Mouse (Mus musculus): ENCODE results near the gene Rps6kb2. TPM values are rescaled to one million over a fixed set of nuclear protein-coding genes. Genes with fewer than 3 reads are reported as not detected.

Gene Rps6kb2
- total RNA-seq, 2 experiments from 2014 or later: 24.8 to 27.8 TPM

DNA sequence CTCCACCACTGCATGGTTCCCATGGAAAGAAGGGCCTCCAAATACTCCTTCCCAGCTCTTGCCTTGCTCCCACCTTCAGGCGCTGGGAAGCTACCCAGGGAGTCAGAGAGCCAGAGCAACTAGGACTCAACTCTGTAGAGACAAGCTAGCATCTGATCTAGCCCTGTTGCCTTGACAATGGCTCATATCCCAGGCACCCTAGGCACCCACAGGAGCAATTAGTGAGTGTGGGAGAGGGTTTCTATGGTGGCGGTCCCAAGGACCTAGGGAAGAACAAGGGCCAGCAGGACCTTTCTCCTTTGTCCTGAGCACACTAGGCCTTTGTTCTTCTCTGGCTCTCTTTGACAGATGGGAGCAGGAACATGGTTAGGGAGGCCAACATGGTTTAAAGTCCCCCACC is 20.5 kb upstream of the Rps6kb2 start:
- peak overlapping the region; percentile 28; the same call in 1 of the 2 replicates for H3K27ac ChIP-seq
- H3K4me3 ChIP-seq: no peak overlapping the region
- no peak for DNase-seq
- no peak for TF ChIP-seq CTCF (IDR thresholded peaks at IDR 0.05)
- intact Hi-C loops (cut with DNase I): no loop called here

DNA sequence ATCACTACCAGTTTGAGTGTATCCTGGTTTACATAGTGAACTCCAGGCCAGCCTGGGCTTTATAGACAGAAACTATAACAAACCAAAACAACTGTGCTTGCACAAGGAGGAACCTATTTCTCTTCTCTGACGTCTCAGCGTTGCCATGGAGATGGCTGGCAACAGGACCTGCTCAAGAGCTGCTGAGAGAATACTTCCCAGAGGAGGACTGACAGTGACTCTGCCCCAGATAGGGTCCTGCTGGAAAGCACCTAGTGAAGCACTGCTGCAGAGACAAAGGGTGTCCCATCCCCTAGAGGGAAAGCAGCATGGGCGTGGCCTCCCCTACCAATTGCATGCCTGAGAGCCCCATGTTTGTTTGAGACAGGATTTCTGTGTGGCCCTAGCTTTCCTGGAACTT is 18.7 kb upstream of the Rps6kb2 start:
- peak; percentile 54 for DNase-seq
- peak overlapping the region; percentile 35; the same call in 1 of the 2 replicates for H3K27ac ChIP-seq
- TF ChIP-seq CTCF (IDR thresholded peaks at IDR 0.05): no peak
- no peak overlapping the region for H3K4me3 ChIP-seq
- intact Hi-C loops (cut with DNase I): no loop called here

DNA sequence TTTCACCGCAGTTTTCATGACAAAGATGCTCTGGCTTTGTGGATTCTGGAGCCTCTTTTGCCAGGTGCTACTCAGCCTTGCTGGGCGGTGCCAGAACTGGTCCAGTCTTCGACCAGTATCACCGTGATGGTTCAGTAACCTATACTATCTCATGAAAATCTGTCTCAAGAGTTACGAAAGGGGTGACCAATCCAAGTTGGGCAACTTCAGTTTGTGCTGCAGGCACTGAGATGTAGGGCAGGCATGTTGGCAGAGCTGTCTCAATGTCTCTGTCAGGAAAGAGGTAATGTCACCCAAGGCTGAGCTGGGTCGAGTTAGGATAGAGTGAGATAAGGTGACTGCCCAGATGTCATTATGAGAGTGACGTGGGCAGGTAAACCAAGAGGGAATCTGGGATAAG is 17.3 kb upstream of the Rps6kb2 start:
- no peak for TF ChIP-seq CTCF (IDR thresholded peaks at IDR 0.05)
- peak overlapping the region; percentile 24; the same call in 1 of the 2 replicates for H3K27ac ChIP-seq
- no peak overlapping the region for H3K4me3 ChIP-seq
- DNase-seq: no peak
- intact Hi-C loops (cut with DNase I): no loop called here

DNA sequence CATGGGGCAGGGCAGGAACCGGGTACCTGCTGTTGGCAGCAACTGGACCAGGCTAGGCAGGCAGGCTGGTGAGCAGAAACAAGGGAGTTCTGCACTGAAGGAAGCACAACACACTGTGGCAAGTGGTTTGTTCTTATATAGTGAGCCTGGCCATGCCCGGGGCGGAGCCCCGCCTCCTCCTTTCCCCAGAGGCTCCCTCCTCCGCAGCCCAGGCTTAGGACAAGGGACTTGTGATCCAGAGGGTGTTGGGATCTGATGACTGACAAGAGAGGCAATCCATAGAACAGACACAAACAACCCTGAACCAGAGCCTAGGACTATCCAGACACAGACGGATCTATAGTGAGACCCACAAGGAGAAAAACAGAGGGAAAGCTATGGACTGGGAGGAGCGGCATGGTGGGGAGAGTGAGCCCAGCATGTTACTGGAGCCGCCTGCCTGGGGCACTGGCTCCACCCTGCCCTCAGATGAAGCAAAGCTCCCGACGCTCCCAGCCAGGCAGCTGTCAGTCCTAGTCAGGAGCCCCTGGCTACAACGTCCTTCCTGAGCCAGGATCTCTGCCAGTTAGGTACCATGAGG is 12.3 kb upstream of the Rps6kb2 start, which contains the start of gene Carns1:
TSS of gene Carns1 (minus strand) at position 112 of the 580 bp plus-strand sequence.
- peak within 1 kb of the TSS; percentile 74 for H3K4me3 ChIP-seq
- DNase-seq: peak; percentile 82
- no peak for TF ChIP-seq CTCF (IDR thresholded peaks at IDR 0.05)
- intact Hi-C loops (cut with DNase I): no loop called here
- peak within 1 kb of the TSS; percentile 98 for H3K27ac ChIP-seq

DNA sequence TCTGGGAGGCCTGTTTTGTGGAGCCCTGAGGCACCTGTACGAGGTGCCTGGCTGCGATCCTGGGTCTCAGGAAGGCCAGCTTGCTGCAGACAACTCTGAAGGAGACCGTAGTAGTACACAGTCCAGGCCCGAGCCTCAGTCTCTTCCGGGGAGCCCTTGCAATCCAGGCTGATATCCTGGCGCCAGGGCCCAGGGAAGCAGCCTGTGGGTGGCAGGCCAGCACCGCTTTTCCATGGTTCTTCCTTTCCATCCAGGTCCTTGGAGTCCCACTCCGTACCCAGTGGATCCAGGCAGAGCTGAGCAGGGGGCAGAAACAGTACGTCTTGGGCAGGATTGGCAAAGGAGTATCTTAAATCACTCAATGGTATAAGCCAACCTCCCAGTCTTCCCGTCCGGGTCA is 9.8 kb upstream of the Rps6kb2 start:
- H3K27ac ChIP-seq: peak overlapping the region; percentile 98
- intact Hi-C loops (cut with DNase I): no loop called here
- DNase-seq: peak; percentile 51
- peak; percentile 26; the same call in 1 of the 2 replicates for TF ChIP-seq CTCF (IDR thresholded peaks at IDR 0.05)
- peak overlapping the region; percentile 34 for H3K4me3 ChIP-seq

DNA sequence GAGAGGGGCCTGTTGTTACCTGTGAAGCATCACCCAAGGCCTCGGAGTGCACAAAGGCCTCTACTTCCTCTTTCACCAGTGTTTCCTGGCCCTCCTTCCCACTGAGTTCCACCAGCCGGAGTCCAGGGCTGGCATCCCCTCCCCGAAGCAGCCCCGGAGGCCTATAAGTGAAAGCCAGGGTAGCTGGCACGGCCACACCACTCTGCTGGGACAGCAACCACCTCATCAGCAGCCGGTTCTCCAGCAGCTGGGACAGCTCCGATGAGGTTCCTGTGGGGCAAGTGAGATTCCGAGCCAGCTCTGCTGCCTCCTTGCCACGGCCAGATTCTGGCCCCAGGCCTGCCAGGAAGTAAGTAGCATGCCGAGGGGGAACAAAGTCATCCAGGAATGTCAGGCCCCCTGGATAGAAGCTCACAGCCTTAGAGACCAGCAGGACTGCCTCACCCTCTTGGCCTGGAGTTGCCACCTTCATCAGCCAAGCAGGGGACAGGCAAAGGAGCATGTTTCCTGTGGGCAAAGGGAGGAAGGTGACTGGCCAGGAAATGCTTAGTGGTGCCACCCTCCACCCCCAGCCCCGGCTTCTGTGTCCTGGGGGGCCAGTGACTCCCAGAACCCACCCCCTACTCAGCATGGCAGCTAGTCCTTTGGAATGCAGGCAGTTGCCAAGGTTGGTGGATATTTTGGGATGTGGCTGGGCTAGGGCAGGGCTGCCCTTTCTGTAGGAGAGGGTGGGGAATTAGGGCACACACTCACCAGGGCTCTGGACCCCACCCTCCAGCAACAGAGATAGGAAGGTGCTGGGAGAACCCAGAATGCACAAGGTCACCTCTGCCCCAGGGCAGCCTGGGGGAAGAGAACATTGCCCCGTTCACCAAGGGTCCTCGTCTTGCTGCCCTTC is 8.5 kb upstream of the Rps6kb2 start:
- Histone ChIP-seq H3K27ac (peak overlapping the region; percentile 98), H3K4me3 (peak overlapping the region; percentile 79)
- intact Hi-C loops (cut with DNase I): loop anchor here (2.0 kb wide), 1 partner anchor 57 kb away; no protein-coding TSS in a partner anchor
- TF ChIP-seq CTCF (IDR thresholded peaks at IDR 0.05): no peak
- DNase-seq: peak; percentile 84

DNA sequence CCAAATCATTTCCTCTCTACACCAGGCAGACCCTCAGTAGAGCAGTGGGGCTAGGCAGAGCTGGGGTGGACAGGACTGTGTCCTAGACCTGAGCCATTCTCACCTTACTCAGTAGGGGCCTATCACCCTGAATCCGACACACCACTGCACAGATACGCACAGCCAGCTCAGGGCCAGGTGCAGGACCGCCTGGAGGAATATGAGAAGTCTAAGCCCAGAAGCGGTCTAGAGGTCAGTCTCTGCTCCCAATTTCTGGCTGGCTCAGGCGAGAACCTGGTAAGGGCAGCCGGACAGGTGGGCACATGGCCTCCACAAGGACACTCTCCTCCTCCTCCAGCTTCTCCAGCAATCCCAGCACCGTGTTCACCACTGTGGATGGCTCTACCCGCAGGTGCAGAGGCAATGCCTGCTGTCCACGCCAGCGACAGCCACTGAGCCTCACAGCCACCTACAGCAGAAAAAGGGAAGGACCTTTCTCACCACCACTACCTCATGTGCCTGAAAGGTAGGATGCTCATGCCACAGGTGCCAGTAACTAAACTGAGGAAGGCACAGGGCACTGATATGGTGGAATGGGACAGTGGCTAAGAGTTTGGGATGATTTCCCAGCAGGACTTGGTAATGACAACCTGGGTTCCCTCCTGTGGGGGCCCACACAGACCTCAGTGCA is 7.7 kb upstream of the Rps6kb2 start:
- H3K27ac ChIP-seq: peak overlapping the region; percentile 98
- H3K4me3 ChIP-seq: peak overlapping the region; percentile 79
- DNase-seq: peak; percentile 61
- intact Hi-C loops (cut with DNase I): loop anchor here (1.0 to 2.0 kb wide), 2 partner anchors 20 to 58 kb away; partner anchors contain the start of gene Tbc1d10c
- TF ChIP-seq CTCF (IDR thresholded peaks at IDR 0.05): no peak

DNA sequence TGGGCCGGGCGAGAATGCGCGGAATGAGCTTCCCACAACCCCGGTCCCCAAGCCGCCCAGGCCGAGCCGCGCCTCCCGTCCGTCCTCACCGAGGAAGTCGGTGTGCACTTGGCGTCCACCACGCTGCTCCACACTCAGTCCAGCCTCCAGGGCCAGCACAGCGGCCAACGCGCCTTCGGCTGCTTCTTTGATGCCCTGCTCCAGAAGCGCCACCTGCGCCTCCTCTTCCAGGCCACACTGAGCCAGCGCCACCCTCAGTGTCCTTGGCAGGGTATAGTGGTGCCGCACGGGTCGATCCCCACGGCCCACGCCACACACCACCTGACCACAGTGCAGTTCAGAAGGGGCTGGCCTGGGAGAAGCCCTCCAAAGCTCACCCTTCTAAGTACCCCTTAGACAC is 6.7 kb upstream of the Rps6kb2 start:
- DNase-seq: no peak
- peak overlapping the region; percentile 79 for H3K4me3 ChIP-seq
- H3K27ac ChIP-seq: peak overlapping the region; percentile 98
- intact Hi-C loops (cut with DNase I): loop anchor here (1.0 to 2.0 kb wide), 2 partner anchors 21 to 59 kb away; partner anchors contain the start of gene Tbc1d10c
- TF ChIP-seq CTCF (IDR thresholded peaks at IDR 0.05): no peak

DNA sequence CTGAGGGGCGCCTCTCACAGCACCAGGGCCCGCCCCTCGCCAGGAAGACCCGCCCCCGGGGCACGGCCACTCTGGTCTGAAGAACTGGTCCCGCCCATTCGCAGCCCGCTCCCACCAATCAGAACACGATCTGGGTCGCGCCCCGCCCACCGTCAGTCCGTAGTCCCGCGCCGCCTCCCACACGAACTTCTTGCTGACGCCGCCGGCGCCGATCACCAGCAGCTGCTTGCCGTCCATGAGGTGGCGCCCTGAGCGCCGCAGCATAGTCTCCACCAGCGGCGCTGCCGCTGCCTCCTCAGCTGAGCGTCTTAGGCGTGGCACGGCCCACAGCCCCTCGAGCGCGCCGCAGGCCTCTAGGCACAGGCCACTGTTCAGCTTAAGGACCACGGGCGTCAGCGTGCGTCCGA is 6.2 kb upstream of the Rps6kb2 start:
- intact Hi-C loops (cut with DNase I): no loop called here
- H3K4me3 ChIP-seq: peak overlapping the region; percentile 79
- peak; percentile 99 for DNase-seq
- TF ChIP-seq CTCF (IDR thresholded peaks at IDR 0.05): peak; percentile 98
- H3K27ac ChIP-seq: peak overlapping the region; percentile 98

DNA sequence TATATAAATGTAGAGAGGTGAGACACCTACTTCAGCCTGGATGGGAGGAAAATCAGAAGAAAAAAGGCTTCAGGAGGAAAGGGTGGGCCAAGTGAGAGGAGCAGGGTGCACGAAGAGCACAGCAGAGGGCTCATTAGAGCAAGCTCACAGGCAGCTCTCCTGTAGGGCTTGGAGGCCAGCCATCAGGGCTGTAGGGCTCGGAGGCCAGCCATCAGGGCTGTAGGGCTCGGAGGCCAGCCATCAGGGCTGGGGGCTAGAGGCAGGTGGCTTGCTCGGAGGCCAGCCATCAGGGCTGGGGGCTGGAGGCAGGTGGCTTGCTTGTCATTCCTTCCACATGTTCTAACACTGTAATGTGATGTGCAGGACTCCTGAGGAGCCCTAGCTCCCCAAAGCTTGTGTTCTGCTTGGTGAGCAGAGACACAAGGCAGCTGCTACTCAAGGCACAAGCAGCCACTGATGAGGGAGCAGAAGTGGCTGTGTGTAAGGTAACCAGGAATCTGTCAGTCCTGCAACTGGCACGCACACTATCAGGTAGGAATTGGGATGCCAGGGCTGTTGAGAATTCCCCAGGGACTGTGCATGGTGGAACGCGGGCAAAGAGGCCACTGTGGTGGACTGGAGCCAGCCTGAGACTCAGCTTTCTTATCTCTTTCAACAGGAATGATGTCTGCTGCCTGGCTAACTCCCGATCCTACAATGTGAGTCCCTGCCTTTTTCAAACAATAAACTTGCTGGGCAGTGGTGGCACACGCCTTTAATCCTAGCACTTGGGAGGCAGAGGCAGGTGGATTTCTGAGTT is 3.7 kb upstream of the Rps6kb2 start:
- H3K27ac ChIP-seq: no peak overlapping the region
- no peak overlapping the region for H3K4me3 ChIP-seq
- intact Hi-C loops (cut with DNase I): no loop called here
- DNase-seq: no peak
- no peak for TF ChIP-seq CTCF (IDR thresholded peaks at IDR 0.05)

DNA sequence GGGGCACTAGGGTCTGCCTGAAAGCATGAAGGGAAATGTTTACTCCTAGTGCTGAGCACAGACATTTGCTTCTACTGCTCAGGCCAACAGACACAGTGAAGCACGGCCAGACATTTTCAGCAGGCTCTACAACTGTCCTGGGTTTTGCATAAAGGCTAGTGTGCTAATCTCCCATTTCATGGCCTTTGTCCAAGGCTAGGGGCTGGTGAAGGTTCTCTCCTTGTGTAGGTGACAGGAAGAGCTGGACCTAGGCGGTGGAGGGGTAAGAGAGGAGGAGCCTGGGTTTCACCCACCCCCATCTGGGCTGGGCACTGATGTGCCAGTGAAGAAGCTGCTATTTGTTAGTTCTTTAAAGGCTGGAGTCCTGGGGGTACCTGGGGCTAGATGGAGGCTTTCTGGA is 1.6 kb upstream of the Rps6kb2 start:
- no peak for DNase-seq
- Histone ChIP-seq H3K4me3 (no peak overlapping the region), H3K27ac (peak overlapping the region; percentile 31; the same call in 1 of the 2 replicates)
- no peak for TF ChIP-seq CTCF (IDR thresholded peaks at IDR 0.05)
- intact Hi-C loops (cut with DNase I): loop anchor here (5.0 kb wide), 1 partner anchor 37 kb away; the partner anchor contains the start of gene Aip

DNA sequence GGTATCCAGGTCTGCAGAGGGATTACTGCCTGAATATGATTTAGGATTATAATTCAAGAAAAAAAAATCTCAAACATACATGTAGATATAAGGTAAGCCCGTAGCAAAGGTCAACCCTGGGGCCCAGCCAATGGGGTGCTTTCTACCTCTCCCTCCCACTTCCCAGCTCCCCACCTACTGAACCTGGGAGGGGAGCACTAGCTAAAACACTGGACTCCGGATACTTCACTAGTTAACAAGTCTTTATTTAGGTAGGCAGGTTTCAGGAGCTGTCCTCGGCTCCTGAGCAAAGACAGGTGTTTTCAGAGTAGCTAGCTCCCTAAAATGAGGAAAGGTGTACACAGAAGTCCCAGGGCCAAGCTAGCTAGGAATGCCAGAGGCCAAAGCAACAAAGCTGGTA is 946 bp upstream of the Rps6kb2 start:
- no peak for TF ChIP-seq CTCF (IDR thresholded peaks at IDR 0.05)
- no peak for DNase-seq
- intact Hi-C loops (cut with DNase I): loop anchor here (5.0 kb wide), 1 partner anchor 37 kb away; the partner anchor contains the start of gene Aip
- Histone ChIP-seq H3K4me3 (no peak overlapping the region), H3K27ac (no peak overlapping the region; the same call in 1 of the 2 replicates)
